Mouse (Mus musculus) ES-E14 (cell line): Measurements from ENCODE around the gene Mboat2. TPM values are rescaled to one million over a fixed set of nuclear protein-coding genes. Genes with fewer than 3 reads are reported as not detected.

Experiments
- DNase-seq: peaks from one replicate; pipeline ENCODE4 v3.0.0-alpha.2; 2013; ENCODE audit warnings: low read depth, low spot score
- H3K27ac ChIP-seq: 2 replicates; pipeline ENCODE4 v1.5.1; 2012; ENCODE audit warnings: low read depth, mild to moderate bottlenecking, low read length, moderate library complexity, mixed read lengths; ENCODE audit not compliant: poor library complexity, insufficient read depth, severe bottlenecking
- H3K36me3 ChIP-seq: 2 replicates; pipeline ENCODE4 v1.6.1; 2012; ENCODE audit warnings: mild to moderate bottlenecking, low read length, moderate library complexity, mixed read lengths; ENCODE audit not compliant: control insufficient read depth, poor library complexity, insufficient read depth, severe bottlenecking
- H3K4me1 ChIP-seq, 2 experiments: fragments of 150-350 bp in 1 of 2; sonication (generic) in 1 of 2; 2 replicates each; pipeline ENCODE4 v1.6.1; 2012; ENCODE audit warnings: low read length in 2 of 2, mild to moderate bottlenecking in 1 of 2, mixed read lengths in 1 of 2; ENCODE audit not compliant: control insufficient read depth in 2 of 2, insufficient read depth in 2 of 2, poor library complexity in 1 of 2
- H3K4me3 ChIP-seq, 2 experiments: fragments of 150-350 bp in 1 of 2; sonication (generic) in 1 of 2; 2 replicates each; pipeline ENCODE4 v1.5.1; 2012; ENCODE audit warnings: low read length in 2 of 2, low read depth in 1 of 2, mild to moderate bottlenecking in 1 of 2, mixed read lengths in 1 of 2; ENCODE audit not compliant: insufficient read depth in 1 of 2, poor library complexity in 1 of 2, severe bottlenecking in 1 of 2
- H3K9ac ChIP-seq: 2 replicates; pipeline ENCODE4 v1.6.1; 2012; ENCODE audit warnings: low read depth, mild to moderate bottlenecking, low read length, mixed read lengths; ENCODE audit not compliant: poor library complexity, insufficient read depth, severe bottlenecking
- H3K9me3 ChIP-seq: fragments of 150-350 bp; sonication (generic); 2 replicates; pipeline ENCODE4 v1.6.1; 2012; ENCODE audit warnings: low read depth, mild to moderate bottlenecking, low read length; ENCODE audit not compliant: control insufficient read depth, insufficient read depth
- CHD2 ChIP-seq: IDR thresholded peaks from 2 replicates; pipeline ENCODE4 v1.6.1; 2014; ENCODE audit warnings: mild to moderate bottlenecking, low read depth, low read length, inconsistent platforms
- HCFC1 ChIP-seq: IDR thresholded peaks from 2 replicates; pipeline ENCODE4 v1.6.1; 2012; ENCODE audit warnings: low read length, inconsistent platforms, borderline replicate concordance; ENCODE audit not compliant: insufficient read depth
- MAFK ChIP-seq: IDR thresholded peaks from 2 replicates; pipeline ENCODE4 v1.6.1; 2014; ENCODE audit warnings: mild to moderate bottlenecking, low read depth, low read length, inconsistent platforms; ENCODE audit not compliant: insufficient read depth
- ZC3H11A ChIP-seq: IDR thresholded peaks from 2 replicates; pipeline ENCODE4 v1.6.1; 2012; ENCODE audit warnings: low read depth, mild to moderate bottlenecking, inconsistent platforms, low read length, borderline replicate concordance
- ZNF384 ChIP-seq: IDR thresholded peaks from 2 replicates; pipeline ENCODE4 v1.6.1; 2012; ENCODE audit warnings: low read depth, low read length, inconsistent platforms
- in situ Hi-C, 2 experiments: fragments of 600-800 bp; cut with MboI; formaldehyde crosslinking; loops; one replicate each; pipeline ENCODE4 v1.15.1; 2025; ENCODE audit warnings: low sequenced_read_pairs in 2 of 2, inconsistent platforms in 1 of 2; ENCODE audit not compliant: unreplicated experiment in 2 of 2
- total RNA-seq: library from RNA; depleted of rRNA; stranded (reverse); fragments of 300-350 nt; gene quantifications from 2 replicates; pipeline ENCODE4 v1.2.3, GENCODE M21; 2012

Gene Mboat2
- total RNA-seq, 1 experiment, result 16.0 TPM

GRCm38 (mm10) chr12:24872689-24873088, 42.0 kb downstream of the Mboat2 start:
- peaks cover 3% of the 10 kb centered on the region in 2 experiments; a peak in 1 of 4 replicates for H3K4me1 ChIP-seq
- DNase-seq, result no peak
- no peaks in the 10 kb centered on the region for H3K36me3 ChIP-seq
- no peaks in the 10 kb centered on the region for H3K9me3 ChIP-seq
- H3K4me3 ChIP-seq, result no peak overlapping the region
- in situ Hi-C loops, result no loop called here
- H3K9ac ChIP-seq, result no peak overlapping the region
- no peak overlapping the region for H3K27ac ChIP-seq
- TF ChIP-seq CHD2 (no peak), HCFC1 (no peak), ZNF384 (no peak), MAFK (no peak), ZC3H11A (no peak)

DNA sequence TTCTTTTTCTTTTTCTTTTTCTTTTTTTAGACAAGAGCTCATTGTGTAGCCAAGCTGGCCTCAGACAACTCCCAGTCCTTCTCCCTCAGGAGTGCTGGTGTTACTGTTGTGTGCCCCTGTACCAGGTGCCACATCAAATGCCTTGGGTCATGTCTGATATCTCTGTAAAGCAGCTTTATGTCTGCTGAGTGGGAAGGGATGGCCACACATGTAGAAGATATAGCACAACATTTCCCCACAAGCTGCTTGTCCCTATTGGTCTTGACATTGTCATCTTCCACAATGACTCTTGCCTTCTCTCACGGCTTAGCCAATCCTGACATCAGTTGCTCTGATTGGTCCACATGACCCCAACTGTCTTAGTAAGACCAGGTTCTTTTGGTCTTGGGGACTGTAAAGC, 45.2 kb downstream of the Mboat2 start:
- no peak for DNase-seq
- Histone ChIP-seq H3K36me3 (no peaks in the 10 kb centered on the region), H3K4me1 (peaks cover 3 to 9% of the 10 kb centered on the region in 2 experiments; a peak in 1 of 4 replicates), H3K9me3 (no peaks in the 10 kb centered on the region), H3K27ac (no peak overlapping the region), H3K9ac (no peak overlapping the region), H3K4me3 (no peak overlapping the region)
- in situ Hi-C loops, result no loop called here
- TF ChIP-seq ZNF384 (no peak), CHD2 (no peak), ZC3H11A (no peak), HCFC1 (no peak), MAFK (no peak)

GRCm38 (mm10) chr12:24877231-24877630, 46.6 kb downstream of the Mboat2 start:
- in situ Hi-C loops, result no loop called here
- Histone ChIP-seq H3K4me3 (no peak overlapping the region), H3K27ac (no peak overlapping the region), H3K9me3 (no peaks in the 10 kb centered on the region), H3K4me1 (peaks cover 3 to 9% of the 10 kb centered on the region in 2 experiments; a peak in 1 of 4 replicates), H3K9ac (no peak overlapping the region), H3K36me3 (no peaks in the 10 kb centered on the region)
- no peak for TF ChIP-seq ZC3H11A
- no peak for DNase-seq

GRCm38 (mm10) chr12:24878090-24878489, 47.4 kb downstream of the Mboat2 start:
- TF ChIP-seq MAFK, result no peak
- no peak for TF ChIP-seq CHD2
- no peak for TF ChIP-seq ZC3H11A
- no peak for TF ChIP-seq HCFC1
- TF ChIP-seq ZNF384, result no peak
- H3K9me3 ChIP-seq, result no peaks in the 10 kb centered on the region
- no peaks in the 10 kb centered on the region for H3K36me3 ChIP-seq
- no peak overlapping the region for H3K27ac ChIP-seq
- H3K9ac ChIP-seq, result no peak overlapping the region
- H3K4me3 ChIP-seq, result no peak overlapping the region
- peaks cover 3 to 9% of the 10 kb centered on the region in 2 experiments; a peak in 1 of 4 replicates for H3K4me1 ChIP-seq
- DNase-seq, result no peak
- in situ Hi-C loops, result no loop called here

- in situ Hi-C loops, result no loop called here
- no peak overlapping the region for H3K27ac ChIP-seq
- H3K9me3 ChIP-seq, result no peaks in the 10 kb centered on the region
- no peak for DNase-seq
- H3K4me1 ChIP-seq, result peaks cover 3 to 9% of the 10 kb centered on the region in 2 experiments; a peak in 1 of 4 replicates
- 0 out of 2 replicates have a peak, but pooled peaks cover under 1% of the 10 kb centered on the region for H3K36me3 ChIP-seq
- no peak overlapping the region for H3K4me3 ChIP-seq
- H3K9ac ChIP-seq, result no peak overlapping the region
- TF ChIP-seq ZNF384, result no peak
- no peak for TF ChIP-seq MAFK
- no peak for TF ChIP-seq HCFC1
- TF ChIP-seq ZC3H11A, result no peak
- no peak for TF ChIP-seq CHD2
These were observed 48.2 kb downstream of the Mboat2 start for GRCm38 (mm10) chr12:24878735-24879362.
